Mouse (Mus musculus) fat pad, adult 2 months (tissue): ENCODE measurements around the gene Diras2.

ENCODE experiments used
- DNase-seq: peaks from one replicate; pipeline ENCODE4 v3.0.0-alpha.2; 2011; ENCODE audit warnings: low read depth, low spot score; ENCODE audit errors: extremely low read depth

Diras2 gene

GRCm38 (mm10) chr13:52552822-52553477 lies 21.9 kb upstream of the Diras2 start:
- no peak for DNase-seq

GRCm38 (mm10) chr13:52551275-52551674 lies 20.2 kb upstream of the Diras2 start:
- DNase-seq = no peak

- no peak for DNase-seq
Measured at GRCm38 (mm10) chr13:52550690-52551193, 19.7 kb upstream of the Diras2 start.

- DNase-seq = no peak
Measured at GRCm38 (mm10) chr13:52546288-52546687, 15.2 kb upstream of the Diras2 start.

- DNase-seq = no peak
Measured at GRCm38 (mm10) chr13:52542636-52543035, 11.6 kb upstream of the Diras2 start.

- no peak for DNase-seq
Measured at GRCm38 (mm10) chr13:52542036-52542526, 11.0 kb upstream of the Diras2 start.

GRCm38 (mm10) chr13:52541385-52542035 lies 10.4 kb upstream of the Diras2 start:
- no peak for DNase-seq

- no peak for DNase-seq
Measured at GRCm38 (mm10) chr13:52539461-52539860, 8.4 kb upstream of the Diras2 start.

- no peak for DNase-seq
Measured at GRCm38 (mm10) chr13:52538588-52539116, 7.6 kb upstream of the Diras2 start.

GRCm38 (mm10) chr13:52537754-52538587 lies 6.9 kb upstream of the Diras2 start:
- no peak for DNase-seq

GRCm38 (mm10) chr13:52535542-52535941 lies 4.5 kb upstream of the Diras2 start:
- DNase-seq = no peak

GRCm38 (mm10) chr13:52533644-52534043 lies 2.6 kb upstream of the Diras2 start:
- DNase-seq = no peak

GRCm38 (mm10) chr13:52530008-52530945 lies 802 bp downstream of the Diras2 start:
- no peak for DNase-seq

- no peak for DNase-seq
Measured at GRCm38 (mm10) chr13:52529188-52529972, 1.7 kb downstream of the Diras2 start.

- DNase-seq = no peak
Measured at GRCm38 (mm10) chr13:52528786-52529185, 2.3 kb downstream of the Diras2 start.

- DNase-seq = no peak
Measured at GRCm38 (mm10) chr13:52528281-52528680, 2.8 kb downstream of the Diras2 start.

- DNase-seq = no peak
Measured at GRCm38 (mm10) chr13:52526249-52527035, 4.6 kb downstream of the Diras2 start.

- no peak for DNase-seq
Measured at GRCm38 (mm10) chr13:52524313-52524712, 6.8 kb downstream of the Diras2 start.

- no peak for DNase-seq
Measured at GRCm38 (mm10) chr13:52521176-52521575, 9.9 kb downstream of the Diras2 start.
